ENCODE assay signal across 8 mouse cellular contexts in genomic region chr4:44564602-44565001, GRCm38 (mm10).
A peak's percentile ranks its signal among the peaks of the same experiment; 100 is the strongest.
DNase-seq lines count a peak whose midpoint lies in the region; ATAC-seq and TF ChIP-seq lines count a peak whose summit lies in the region.

No protein-coding gene starts in this region.

- H3K4me3 ChIP-seq in heart, embryonic 11.5 days (ENCODE audit: low read depth, low read length) = no peak overlapping the region
- no peak overlapping the region for H3K4me3 ChIP-seq in kidney, adult 2 months (ENCODE audit: insufficient read depth, low read depth, low read length)

- TF ChIP-seq POLR2A in kidney, adult 2 months (IDR thresholded peaks at IDR 0.05; ENCODE audit: low read depth, low read length) = no peak

- no peak overlapping the region for H3K4me2 ChIP-seq in heart, embryonic 11.5 days

- peaks cover 33% of the 10 kb centered on the region for H3K27me3 ChIP-seq in heart, embryonic 11.5 days (ENCODE audit: control insufficient read depth, insufficient read depth, low read length)
- peaks cover 1% of the 10 kb centered on the region; the same call in 1 of the 2 replicates for H3K27me3 ChIP-seq in kidney, adult 2 months (replicated peaks; ENCODE audit: control insufficient read depth, insufficient read depth, low read length)
- H3K27me3 ChIP-seq in splenic B cell, adult 2 months (ENCODE audit: control insufficient read depth, insufficient read depth, low read length, poor library complexity, severe bottlenecking) = no peaks in the 10 kb centered on the region

- ATAC-seq in heart, embryonic 11.5 days (replicated peaks; ENCODE audit: insufficient number of reproducible peaks, low FRiP score, low TSS enrichment) = no peak
- peak; percentile 63; the same call in 1 of the 2 replicates for ATAC-seq in monocyte, adult 5-6 weeks (replicated peaks; ENCODE audit: insufficient number of reproducible peaks, low FRiP score, low TSS enrichment, poor library complexity, severe bottlenecking)

- DNase-seq in heart, adult 11 months = peak; percentile 92
- peak; percentile 62 to 79 for DNase-seq in cerebellum, adult 18-20 months
- peak; percentile 62 to 70 for DNase-seq in frontal cortex, postnatal 14 days (ENCODE audit: low spot score in 2 of 2)
- DNase-seq in kidney, adult 2 months = peak; percentile 59
- DNase-seq in left cerebral cortex, postnatal 4 days = peak; percentile 88
- peak; percentile 84 for DNase-seq in splenic B cell, adult 2 months (ENCODE audit: low read depth, low spot score)

- no peak overlapping the region for H3K27ac ChIP-seq in heart, embryonic 11.5 days (ENCODE audit: low read depth, low read length)
- no peak overlapping the region for H3K27ac ChIP-seq in kidney, adult 2 months (ENCODE audit: insufficient read depth, low read depth, low read length)

- WGBS in heart, embryonic 11.5 days (ENCODE audit: insufficient replicate concordance) = 6% methylated on average over 10 of the region's 10 CpGs
- WGBS in kidney, adult 2 months = 5% methylated on average over 10 of the region's 10 CpGs

- no peaks in the 10 kb centered on the region for H3K36me3 ChIP-seq in heart, embryonic 11.5 days (ENCODE audit: control insufficient read depth, insufficient read depth, low read length)
- no peaks in the 10 kb centered on the region for H3K36me3 ChIP-seq in kidney, adult 2 months (ENCODE audit: control insufficient read depth, insufficient read depth, low read length)
- peaks cover 27% of the 10 kb centered on the region for H3K36me3 ChIP-seq in splenic B cell, adult 2 months (ENCODE audit: control insufficient read depth, insufficient read depth, low read length, poor library complexity, severe bottlenecking)

- no peaks in the 10 kb centered on the region for H3K4me1 ChIP-seq in heart, embryonic 11.5 days (ENCODE audit: control insufficient read depth, insufficient read depth, low read length)
- no peaks in the 10 kb centered on the region for H3K4me1 ChIP-seq in kidney, adult 2 months (ENCODE audit: control insufficient read depth, insufficient read depth, low read length)

- H3K9me3 ChIP-seq in heart, embryonic 11.5 days (replicated peaks; ENCODE audit: control insufficient read depth, low read length) = no peaks in the 10 kb centered on the region

- TF ChIP-seq CTCF in kidney, adult 2 months (conservative IDR thresholded peaks at IDR 0.05; ENCODE audit: insufficient read depth, insufficient read length, low read depth, low read length) = peak; percentile 75

- no peak overlapping the region for H3K9ac ChIP-seq in heart, embryonic 11.5 days (ENCODE audit: low read depth, low read length)

- intact Hi-C loops in left cerebral cortex, postnatal 4 days (cut with DNase I) = loop anchor here (10.0 kb wide), 1 partner anchor 100 kb away; no protein-coding TSS in a partner anchor
